Mouse (Mus musculus) forebrain, embryonic 11.5 days (tissue): ENCODE data around the gene Efhd1. TPM values are rescaled to one million over a fixed set of nuclear protein-coding genes. Genes with fewer than 3 reads are reported as not detected.

ENCODE experiments used
- ATAC-seq: fragments of 200-750 bp; cut with Nextera tagmentation; replicated peaks from 2 replicates; pipeline ENCODE4 v1.8.0; 2017; ENCODE audit warnings: moderate TSS enrichment; ENCODE audit not compliant: low FRiP score
- DNase-seq: peaks from one replicate; pipeline ENCODE4 v3.0.0-alpha.2; 2017; ENCODE audit warnings: low spot score
- H3K27ac ChIP-seq: fragments of 300-500 bp; sonication (generic); 2 replicates; pipeline ENCODE4 v1.5.1; 2014; ENCODE audit warnings: low read depth, low read length
- H3K27me3 ChIP-seq: fragments of 300-500 bp; sonication (generic); 2 replicates; pipeline ENCODE4 v1.6.1; 2014; ENCODE audit warnings: mild to moderate bottlenecking, low read length, mixed read lengths; ENCODE audit not compliant: control insufficient read depth, insufficient read depth
- H3K36me3 ChIP-seq: fragments of 300-500 bp; sonication (generic); 2 replicates; pipeline ENCODE4 v1.6.1; 2014; ENCODE audit warnings: mild to moderate bottlenecking, low read length, moderate library complexity, mixed read lengths; ENCODE audit not compliant: control insufficient read depth, insufficient read depth
- H3K4me1 ChIP-seq: fragments of 300-500 bp; sonication (generic); replicated peaks from 2 replicates; pipeline ENCODE4 v1.6.1; 2014; ENCODE audit warnings: low read length, mixed read lengths; ENCODE audit not compliant: control insufficient read depth, insufficient read depth
- H3K4me2 ChIP-seq: fragments of 300-500 bp; sonication (generic); 2 replicates; pipeline ENCODE4 v1.6.1; 2014; ENCODE audit warnings: low read depth, mild to moderate bottlenecking, low read length, moderate library complexity, mixed read lengths; ENCODE audit not compliant: severe bottlenecking
- H3K4me3 ChIP-seq: fragments of 300-500 bp; sonication (generic); 2 replicates; pipeline ENCODE4 v1.5.1; 2014; ENCODE audit warnings: low read depth, low read length
- H3K9ac ChIP-seq: fragments of 300-500 bp; sonication (generic); 2 replicates; pipeline ENCODE4 v1.6.1; 2014; ENCODE audit warnings: low read length
- H3K9me3 ChIP-seq: fragments of 300-500 bp; sonication (generic); 2 replicates; pipeline ENCODE4 v1.6.1; 2016; ENCODE audit warnings: low read length, mixed read lengths; ENCODE audit not compliant: control insufficient read depth
- WGBS: fragments of 180-500 bp; shearing (Covaris S2); extraction: QIAGEN DNeasy Blood & Tissue Kit; methylation state at CpG from one replicate; pipeline ENCODE4 v1.1.7; 2014; 5-methylcytosine and 5-hydroxymethylcytosine counted together
- polyA plus RNA-seq: library from polyadenylated mRNA; unstranded; fragments of >200 nt; fragmentation: Nextera tagmentation; extraction: Ambion mirVana; gene quantifications from 2 replicates; pipeline ENCODE4 v1.2.1, GENCODE M21; 2014

Efhd1 gene
- polyA plus RNA-seq, 1 experiment from 2014 or later, result 2.6 TPM

DNA sequence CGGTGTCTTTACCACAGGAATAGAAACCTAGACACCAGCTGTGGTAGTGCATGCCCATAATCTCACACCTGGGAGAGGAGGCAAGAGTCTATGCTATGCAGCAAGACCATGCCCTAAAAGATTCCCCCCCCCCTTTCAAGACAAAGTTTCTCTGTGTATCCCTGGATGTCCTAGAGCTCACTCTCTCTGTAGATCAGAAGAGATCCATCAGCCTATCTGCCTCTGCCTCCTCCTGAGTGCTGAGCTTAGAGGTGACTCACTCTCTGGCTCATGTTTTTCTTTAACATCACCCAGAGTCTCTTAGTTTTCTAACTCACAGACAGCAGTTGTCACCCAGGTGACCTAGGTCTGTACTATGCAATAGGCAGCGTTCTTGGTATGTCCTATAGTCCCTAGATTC lies 4.8 kb upstream of the Efhd1 start:
- no peak overlapping the region for H3K9ac ChIP-seq
- no peaks in the 10 kb centered on the region for H3K36me3 ChIP-seq
- ATAC-seq (no peak), DNase-seq (no peak)
- peaks cover 9% of the 10 kb centered on the region for H3K4me1 ChIP-seq
- no peaks in the 10 kb centered on the region for H3K9me3 ChIP-seq
- no peak overlapping the region for H3K4me3 ChIP-seq
- WGBS, result 85% methylated on average over 2 of the region's 2 CpGs
- peaks cover 16% of the 10 kb centered on the region for H3K27me3 ChIP-seq
- H3K4me2 ChIP-seq, result no peak overlapping the region
- no peak overlapping the region for H3K27ac ChIP-seq

DNA sequence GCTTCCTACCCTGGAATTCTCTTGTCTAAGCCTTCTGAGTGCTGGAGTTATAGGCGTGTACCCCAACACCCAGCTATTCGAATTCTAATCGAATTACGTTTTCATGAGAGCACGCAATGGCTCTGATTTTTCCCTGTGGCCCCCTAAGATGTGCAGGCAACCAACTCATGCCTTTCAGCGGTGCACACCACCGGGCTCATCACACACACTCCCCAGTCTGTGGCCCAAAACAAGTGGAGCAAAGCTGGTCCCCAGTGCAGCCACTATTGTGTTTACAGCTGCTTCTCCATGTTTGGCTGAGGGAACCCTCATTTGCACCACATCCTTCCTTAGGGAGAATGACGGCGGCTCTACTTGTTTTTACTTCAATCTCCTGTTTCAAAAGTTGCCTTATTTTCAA lies 906 bp upstream of the Efhd1 start:
- peaks cover 44% of the 10 kb centered on the region for H3K27me3 ChIP-seq
- ATAC-seq (no peak; the same call in 1 of the 2 replicates), DNase-seq (no peak)
- H3K4me1 ChIP-seq, result peaks cover 15% of the 10 kb centered on the region
- no peaks in the 10 kb centered on the region for H3K36me3 ChIP-seq
- no peak overlapping the region for H3K9ac ChIP-seq
- no peaks in the 10 kb centered on the region for H3K9me3 ChIP-seq
- no peak overlapping the region for H3K4me3 ChIP-seq
- no peak overlapping the region for H3K27ac ChIP-seq
- 2% methylated on average over 9 of the region's 9 CpGs for WGBS
- H3K4me2 ChIP-seq, result peak overlapping the region; percentile 27; the same call in 1 of the 2 replicates

DNA sequence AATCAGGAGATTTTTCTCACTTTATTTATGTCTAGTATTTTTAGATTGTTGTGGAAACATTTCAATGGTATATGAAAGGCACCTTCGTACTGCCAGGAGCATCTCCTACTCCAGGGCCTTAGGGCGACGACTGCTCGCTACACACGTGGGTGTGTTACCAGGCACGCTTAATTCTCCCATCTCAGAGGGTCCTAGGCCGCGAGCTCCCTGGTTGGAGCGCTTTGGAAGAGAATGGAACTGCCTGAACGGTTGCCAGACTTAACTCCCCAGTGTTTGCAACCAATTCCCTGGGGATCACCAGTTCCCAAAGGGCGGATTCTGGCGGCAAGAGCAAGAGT lies 398 bp upstream of the Efhd1 start:
- Histone ChIP-seq H3K4me1 (peaks cover 15% of the 10 kb centered on the region), H3K4me2 (peak overlapping the region; percentile 99), H3K36me3 (no peaks in the 10 kb centered on the region), H3K9ac (peak overlapping the region; percentile 61), H3K4me3 (peak overlapping the region; percentile 51), H3K27ac (no peak overlapping the region), H3K9me3 (no peaks in the 10 kb centered on the region), H3K27me3 (peaks cover 41% of the 10 kb centered on the region)
- WGBS, result 2% methylated on average over 12 of the region's 12 CpGs
- DNase-seq, result no peak
- ATAC-seq, result no peak

DNA sequence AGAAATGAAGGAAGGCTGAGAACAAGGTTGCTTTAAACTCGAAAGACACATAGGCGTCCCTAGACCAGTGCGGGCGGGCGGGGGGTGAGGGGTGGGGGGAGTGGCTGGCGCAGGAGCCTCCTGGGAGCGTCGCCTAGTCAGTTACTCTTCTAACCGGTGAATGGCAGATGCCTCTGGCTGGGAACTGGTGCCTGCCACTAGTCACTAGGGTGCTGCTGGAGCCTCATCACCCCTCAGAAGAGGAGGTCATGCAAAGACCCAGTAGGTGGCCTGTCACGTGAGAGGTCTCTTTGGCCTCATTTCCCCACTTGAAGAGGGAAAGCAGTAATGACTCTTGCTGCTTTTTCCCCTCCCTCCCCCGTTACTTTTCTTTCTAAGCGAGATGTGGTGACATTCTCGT lies 1.0 kb downstream of the Efhd1 start:
- Histone ChIP-seq H3K27ac (no peak overlapping the region), H3K9ac (no peak overlapping the region), H3K36me3 (no peaks in the 10 kb centered on the region), H3K9me3 (no peaks in the 10 kb centered on the region), H3K4me3 (peak overlapping the region; percentile 51), H3K4me1 (peaks cover 15% of the 10 kb centered on the region), H3K4me2 (peak overlapping the region; percentile 99), H3K27me3 (peaks cover 41% of the 10 kb centered on the region)
- 0% methylated on average over 13 of the region's 13 CpGs for WGBS
- DNase-seq (peak; percentile 59), ATAC-seq (no peak)

DNA sequence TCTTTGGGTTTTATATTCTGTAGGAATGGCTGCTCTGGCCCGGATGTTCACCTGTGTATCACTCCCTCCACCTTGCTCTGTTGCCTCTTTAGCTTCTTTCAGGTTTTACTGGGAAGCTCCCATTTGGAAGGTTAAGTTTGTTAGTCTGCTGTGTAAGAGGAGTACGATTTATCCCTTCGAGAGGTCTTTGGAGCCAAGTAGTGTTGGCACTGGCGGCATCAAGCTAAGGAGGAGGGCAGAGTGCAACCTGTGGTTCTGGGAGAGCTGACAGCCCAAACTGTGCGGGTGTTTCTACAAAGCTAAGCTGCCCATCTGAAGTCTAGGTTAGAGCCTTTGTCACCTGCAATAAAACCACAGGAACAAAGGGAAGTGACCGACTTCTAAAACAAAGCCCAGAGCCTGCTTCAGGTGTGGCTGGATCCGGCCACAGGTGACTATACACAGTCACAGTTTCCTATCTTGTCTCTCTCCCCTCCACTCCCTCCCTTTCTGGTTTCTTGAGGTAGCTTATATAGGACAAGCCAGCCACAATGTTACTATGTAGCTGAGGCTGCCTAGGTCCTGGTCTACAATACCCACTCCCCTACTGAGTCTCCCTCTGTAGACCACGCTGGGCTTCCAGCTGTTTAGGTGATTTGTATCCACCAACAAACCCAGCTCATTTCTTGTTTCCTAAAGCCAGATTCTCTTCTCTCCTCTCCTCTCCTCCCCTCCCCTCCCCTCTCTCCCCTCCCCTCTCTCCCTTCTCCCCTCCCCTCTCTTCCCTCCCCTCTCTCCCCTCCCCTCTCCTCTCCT lies 2.3 kb downstream of the Efhd1 start:
- Histone ChIP-seq H3K4me3 (no peak overlapping the region), H3K27me3 (peaks cover 41% of the 10 kb centered on the region), H3K27ac (no peak overlapping the region), H3K9ac (no peak overlapping the region), H3K4me2 (no peak overlapping the region), H3K9me3 (no peaks in the 10 kb centered on the region), H3K4me1 (peaks cover 15% of the 10 kb centered on the region), H3K36me3 (no peaks in the 10 kb centered on the region)
- no peak for ATAC-seq
- 27% methylated on average over 8 of the region's 8 CpGs for WGBS
- DNase-seq, result no peak

DNA sequence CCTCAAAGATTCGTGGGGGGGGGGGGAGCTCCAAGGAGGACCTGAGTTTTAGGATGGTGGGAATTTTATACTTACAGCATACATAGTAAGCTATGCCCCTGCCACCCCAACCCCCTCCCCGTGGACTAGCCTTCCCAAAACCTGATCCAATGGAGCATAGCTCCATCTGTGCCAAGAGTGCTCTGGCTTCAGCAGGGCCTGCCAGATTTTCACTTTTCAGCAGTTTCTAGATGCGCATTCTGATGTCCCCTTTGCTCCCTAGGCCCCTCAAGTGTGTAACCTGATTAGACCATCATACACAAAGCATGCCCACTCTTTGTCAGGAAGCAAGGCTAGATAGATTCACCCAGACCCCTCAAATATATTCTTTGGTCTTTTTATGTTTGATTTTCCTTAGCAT lies 6.0 kb downstream of the Efhd1 start:
- DNase-seq (no peak), ATAC-seq (no peak)
- no peak overlapping the region for H3K4me2 ChIP-seq
- no peaks in the 10 kb centered on the region for H3K36me3 ChIP-seq
- no peak overlapping the region for H3K4me3 ChIP-seq
- H3K9ac ChIP-seq, result no peak overlapping the region
- peaks cover 18% of the 10 kb centered on the region for H3K27me3 ChIP-seq
- H3K27ac ChIP-seq, result no peak overlapping the region
- H3K9me3 ChIP-seq, result no peaks in the 10 kb centered on the region
- 31% methylated on average over 3 of the region's 3 CpGs for WGBS
- peaks cover 3% of the 10 kb centered on the region for H3K4me1 ChIP-seq

DNA sequence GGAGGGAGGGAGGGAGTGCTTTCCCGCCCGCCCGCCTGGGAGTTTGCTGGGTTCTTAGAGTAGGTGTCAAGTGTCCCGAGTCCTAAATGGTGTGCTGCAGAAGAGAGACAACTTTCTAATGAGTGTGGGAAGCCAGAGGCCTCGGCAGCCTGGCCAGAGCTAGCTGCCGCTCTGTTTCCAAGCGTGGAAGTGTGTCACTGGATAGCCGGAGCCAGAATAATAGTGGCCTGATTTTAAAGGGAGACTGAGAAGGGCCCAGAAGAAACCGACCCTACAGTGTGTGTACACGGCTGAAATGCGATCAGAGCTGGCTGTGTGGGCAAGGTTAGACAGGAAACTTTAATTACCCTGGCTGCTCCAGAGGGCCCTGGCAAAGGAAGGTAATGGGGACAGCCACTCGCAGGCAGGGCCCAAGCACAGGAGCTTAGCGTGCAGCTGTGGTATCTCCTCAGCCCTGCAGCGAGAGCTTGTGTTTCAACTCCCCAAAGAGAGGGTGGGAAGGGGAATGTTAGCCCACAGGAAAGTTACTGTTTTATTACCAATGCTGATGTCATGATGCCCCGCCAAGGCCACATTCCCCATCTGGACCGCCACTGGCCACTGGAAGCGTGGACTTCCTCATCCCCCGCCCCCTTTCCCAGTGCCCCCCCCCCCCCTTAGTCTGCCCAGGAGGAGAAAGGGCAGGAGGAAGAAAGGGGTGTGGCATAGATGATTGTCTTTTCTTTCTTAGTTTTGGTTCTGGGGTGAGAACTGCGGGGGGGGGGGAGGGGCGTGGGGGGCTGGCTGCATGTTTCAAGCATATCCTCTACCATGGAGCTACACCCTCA lies 6.7 kb downstream of the Efhd1 start:
- peak; percentile 39; the same call in 1 of the 2 replicates for ATAC-seq
- Histone ChIP-seq H3K4me1 (no peaks in the 10 kb centered on the region; the same call in 1 of the 2 replicates), H3K27me3 (peaks cover 12% of the 10 kb centered on the region), H3K36me3 (no peaks in the 10 kb centered on the region), H3K27ac (no peak overlapping the region), H3K9me3 (no peaks in the 10 kb centered on the region), H3K9ac (no peak overlapping the region), H3K4me2 (no peak overlapping the region), H3K4me3 (no peak overlapping the region)
- 5% methylated on average over 18 of the region's 20 CpGs for WGBS
- DNase-seq, result peak; percentile 58

DNA sequence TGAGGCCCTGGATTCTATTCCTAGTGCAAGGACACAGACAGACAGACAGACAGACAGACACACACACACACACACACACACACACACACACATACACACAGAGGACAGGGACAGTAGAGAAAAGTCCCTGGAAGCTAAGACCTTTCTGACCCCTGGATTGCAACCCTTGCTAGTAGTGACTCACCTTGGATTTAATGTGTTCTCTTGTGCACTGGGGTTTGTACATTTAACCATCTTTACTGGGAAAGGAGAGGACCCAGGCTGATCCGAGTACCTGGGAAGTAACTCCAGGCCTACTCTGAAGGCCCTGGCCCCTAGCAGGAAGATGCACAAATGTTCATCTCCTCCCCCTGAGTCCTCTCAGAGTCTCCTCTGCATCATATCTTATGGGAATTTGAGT lies 7.4 kb downstream of the Efhd1 start:
- Histone ChIP-seq H3K27me3 (peaks cover 5% of the 10 kb centered on the region), H3K27ac (no peak overlapping the region), H3K9ac (no peak overlapping the region), H3K36me3 (no peaks in the 10 kb centered on the region), H3K4me2 (no peak overlapping the region), H3K4me1 (no peaks in the 10 kb centered on the region; the same call in 1 of the 2 replicates), H3K9me3 (no peaks in the 10 kb centered on the region), H3K4me3 (no peak overlapping the region)
- no peak for ATAC-seq
- WGBS, result 73% methylated on average over 1 of the region's 1 CpGs
- DNase-seq, result no peak
